Mouse (Mus musculus) urinary bladder, postnatal 25 days (tissue): ENCODE data around the gene Olfr110.
"Not testable (repeated sequence)": the region's sequence is repeated elsewhere in the genome, so short reads cannot be mapped to it uniquely, and the experiment has no call there.

Experiments used
- DNase-seq: peaks from one replicate; pipeline ENCODE4 v3.0.0; 2022; ENCODE audit warnings: low spot score

Olfr110 gene

GRCm38 (mm10) chr17:37491930-37492518 is at the start of gene Olfr110:
Gene Olfr110, plus strand, starts transcription at chr17:37492468.
- DNase-seq, result no peak

GRCm38 (mm10) chr17:37445180-37445579 is 47.1 kb upstream of the Olfr110 start, which contains the start of gene Olfr108:
Gene Olfr108, plus strand, starts transcription at chr17:37445480.
- DNase-seq, result no peak

GRCm38 (mm10) chr17:37458616-37459015 is 33.7 kb upstream of the Olfr110 start, which contains the start of gene Olfr109:
Gene Olfr109, plus strand, starts transcription at chr17:37458916.
- DNase-seq, result no peak

- no peak for DNase-seq
Measured at GRCm38 (mm10) chr17:37483452-37483851, 8.8 kb upstream of the Olfr110 start, which contains the start of gene H2-M2. Gene H2-M2, minus strand, starts transcription at chr17:37483552.

GRCm38 (mm10) chr17:37507730-37508129 is 15.5 kb downstream of the Olfr110 start, which contains the start of gene Olfr111:
Gene Olfr111, plus strand, starts transcription at chr17:37508030.
- no peak for DNase-seq

GRCm38 (mm10) chr17:37524612-37525011 is 32.3 kb downstream of the Olfr110 start:
- DNase-seq, result not testable (repeated sequence)

GRCm38 (mm10) chr17:37525427-37525826 is 33.2 kb downstream of the Olfr110 start:
- DNase-seq, result not testable (repeated sequence)

- DNase-seq, result no peak
Measured at GRCm38 (mm10) chr17:37535173-37535572, 42.9 kb downstream of the Olfr110 start.

GRCm38 (mm10) chr17:37538416-37538815 is 46.1 kb downstream of the Olfr110 start:
- DNase-seq, result not testable (repeated sequence)

- no peak for DNase-seq
Measured at GRCm38 (mm10) chr17:37541454-37542119, 49.3 kb downstream of the Olfr110 start.

GRCm38 (mm10) chr17:37543800-37544435 is 51.6 kb downstream of the Olfr110 start:
- DNase-seq, result no peak
